Mouse (Mus musculus) small intestine, adult 2 months (tissue): ENCODE measurements around the gene Tnks2.

Source experiments
- CTCF ChIP-seq: fragments of 200-500 bp; IDR thresholded peaks from 2 replicates; pipeline ENCODE4 v1.5.1; 2012; ENCODE audit warnings: low read depth, mild to moderate bottlenecking, control low read depth, inconsistent platforms, low read length, moderate library complexity, mixed read lengths; ENCODE audit not compliant: insufficient replicate concordance, insufficient read length; ENCODE audit errors: extremely low read depth
- POLR2A ChIP-seq: fragments of 200-500 bp; IDR thresholded peaks from 2 replicates; pipeline ENCODE4 v1.6.1; 2012; ENCODE audit warnings: low read depth, mild to moderate bottlenecking, control low read depth, inconsistent platforms, low read length, moderate library complexity

DNA sequence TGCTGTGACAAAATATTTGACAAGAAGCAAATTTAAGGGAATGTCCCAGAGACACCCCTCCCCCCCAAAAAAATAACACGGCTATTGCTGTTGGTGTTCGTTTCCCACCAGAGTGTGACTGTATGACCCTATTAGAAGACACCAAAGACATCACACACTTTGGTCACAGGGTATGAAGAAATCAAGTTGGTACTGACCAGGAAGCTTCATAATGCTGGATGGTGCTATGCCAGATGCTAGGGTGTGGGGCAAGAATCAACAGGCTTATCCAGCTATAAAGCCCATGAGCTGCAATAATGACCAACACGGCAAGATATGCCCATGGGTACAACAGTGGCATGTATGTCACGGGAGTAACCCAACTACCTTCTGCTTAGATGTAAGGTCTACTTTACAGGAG, 11.3 kb upstream of the Tnks2 start:
- no peak for TF ChIP-seq CTCF
- no peak for TF ChIP-seq POLR2A
